Mouse (Mus musculus) liver, adult 2 months (tissue): ENCODE measurements around the gene Gm10272.

ENCODE experiments used
- CTCF ChIP-seq: fragments of 200-500 bp; IDR thresholded peaks from 2 replicates; pipeline ENCODE4 v1.5.1; 2011; ENCODE audit warnings: low read depth, low read length, control low read depth
- POLR2A ChIP-seq: fragments of 200-500 bp; IDR thresholded peaks from 2 replicates; pipeline ENCODE4 v1.6.1; 2011; ENCODE audit warnings: low read length, control low read depth; ENCODE audit not compliant: insufficient read depth; ENCODE audit errors: extremely low read depth

DNA sequence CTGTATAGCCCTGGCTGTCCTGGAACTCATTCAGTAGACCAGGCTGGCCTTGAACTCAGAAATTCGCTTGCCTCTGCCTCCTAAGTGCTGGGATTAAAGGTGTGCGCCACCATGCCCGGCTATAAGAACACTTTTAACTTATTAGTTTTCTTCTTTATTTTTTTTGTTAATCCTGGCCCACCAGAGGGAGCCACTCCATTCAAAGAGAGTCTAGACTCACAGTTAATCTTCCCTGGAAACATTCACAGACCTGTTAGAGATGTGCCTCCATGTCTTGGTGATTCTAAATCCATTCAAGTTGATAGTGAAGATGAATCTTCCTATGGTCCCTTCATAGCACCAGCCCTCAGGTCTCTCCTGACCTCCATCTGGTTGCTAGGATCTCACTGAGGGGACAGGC, 3.4 kb downstream of the Gm10272 start:
- TF ChIP-seq CTCF (no peak), POLR2A (no peak)
